Mouse (Mus musculus) lung, postnatal 0 days (tissue): ENCODE measurements around the gene Efcab6.
"Not testable (repeated sequence)": the region's sequence is repeated elsewhere in the genome, so short reads cannot be mapped to it uniquely, and the experiment has no call there.

Experiments
- CTCF ChIP-seq: IDR thresholded peaks from 2 replicates; pipeline ENCODE4 v1.5.1; 2016; ENCODE audit warnings: antibody characterized with exemption, mild to moderate bottlenecking
- EP300 ChIP-seq: IDR thresholded peaks from 2 replicates; pipeline ENCODE4 v1.6.1; 2016; ENCODE audit warnings: antibody characterized with exemption, mild to moderate bottlenecking, control low read depth

- not testable (repeated sequence) for TF ChIP-seq EP300, CTCF
Observed at GRCm38 (mm10) chr15:84097536-84097935, 32.4 kb upstream of the Efcab6 start.
